Mouse (Mus musculus): ENCODE results near the gene Trp63. TPM values are rescaled to one million over a fixed set of nuclear protein-coding genes. Genes with fewer than 3 reads are reported as not detected.
"Not testable (repeated sequence)": the region's sequence is repeated elsewhere in the genome, so short reads cannot be mapped to it uniquely, and the experiment has no call there.

Gene Trp63
- not detected for total RNA-seq (2018; cell fraction: chromatin; rRNA removed)
- total RNA-seq (2018; cell fraction: cytosol; rRNA removed), result not detected
- not detected for total RNA-seq (2018; cell fraction: nucleus; rRNA removed)
- not detected in 3 replicates for polyA plus RNA-seq (2018)

DNA sequence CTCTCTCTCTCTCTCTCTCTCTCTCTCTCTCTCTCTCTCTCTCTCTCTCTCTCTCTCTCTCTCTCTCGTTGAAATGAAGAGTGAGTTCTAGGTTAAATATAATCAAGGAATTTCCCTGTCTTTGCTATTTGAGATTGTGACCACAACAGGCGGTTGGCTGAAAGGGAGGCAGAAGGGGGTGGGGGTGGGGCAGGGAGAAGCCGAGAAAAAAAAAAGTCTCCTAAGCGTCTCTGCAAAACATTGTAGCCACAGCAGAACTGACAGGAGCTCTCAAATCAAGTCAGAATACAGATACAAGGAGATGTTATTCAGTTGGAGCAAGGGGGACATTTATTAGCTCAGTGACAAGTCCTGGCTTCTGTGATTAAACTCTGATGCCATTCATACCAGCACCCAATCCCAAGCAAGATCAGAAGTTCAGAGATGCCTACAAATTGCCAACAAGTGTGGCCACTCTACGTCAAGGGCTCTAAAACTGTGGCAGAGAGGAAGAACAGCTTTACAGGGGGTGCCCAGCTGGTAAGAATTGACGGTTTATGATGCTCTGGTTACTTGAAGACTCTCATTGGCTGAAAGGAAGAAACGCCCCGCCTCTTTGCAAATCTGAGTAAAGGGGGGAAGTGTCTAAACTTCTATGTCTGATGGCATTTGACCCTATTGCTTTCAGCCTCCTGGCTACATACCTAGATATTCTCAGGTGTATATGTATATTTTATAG lies at the start of gene Trp63:
Gene Trp63 (plus strand): TSS at position 233 of the 718 bp plus-strand sequence.
- no peak within 1 kb of the TSS for H3K4me3 ChIP-seq (ENCODE audit: inconsistent target)
- 42% methylated on average over 7 of the region's 8 CpGs for WGBS (ENCODE audit: missing documents)
- no peaks in the 10 kb centered on the region for H3K36me3 ChIP-seq (ENCODE audit: inconsistent target)
- no peak within 1 kb of the TSS for H3K27ac ChIP-seq
- H3K79me2 ChIP-seq (ENCODE audit: inconsistent target), result no peaks in the 10 kb centered on the region

DNA sequence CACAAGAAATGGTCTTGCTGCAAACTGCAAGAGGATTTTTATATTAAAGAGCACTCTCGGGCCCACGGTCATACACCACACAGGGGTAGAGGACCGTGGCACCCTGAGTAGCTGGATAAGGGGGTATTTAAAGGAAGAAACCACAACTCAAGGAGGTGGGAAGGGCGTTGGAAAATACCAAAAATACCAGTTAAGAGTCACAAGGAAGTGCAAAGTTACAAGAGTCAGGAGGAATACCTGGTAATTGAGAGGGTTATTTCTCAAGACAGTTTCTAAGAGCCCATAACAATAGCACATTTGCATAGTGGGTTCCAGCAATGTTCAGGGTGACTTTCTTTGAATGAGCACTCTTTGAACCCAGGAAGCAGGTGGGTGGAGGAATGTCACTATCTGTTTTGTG lies 38.8 kb upstream of the Trp63 start:
- 87% methylated on average over 4 of the region's 4 CpGs for WGBS (ENCODE audit: missing documents)
- H3K27ac ChIP-seq; H3K79me2 ChIP-seq (ENCODE audit: inconsistent target); H3K36me3 ChIP-seq (ENCODE audit: inconsistent target); H3K4me3 ChIP-seq (ENCODE audit: inconsistent target): not testable (repeated sequence)

DNA sequence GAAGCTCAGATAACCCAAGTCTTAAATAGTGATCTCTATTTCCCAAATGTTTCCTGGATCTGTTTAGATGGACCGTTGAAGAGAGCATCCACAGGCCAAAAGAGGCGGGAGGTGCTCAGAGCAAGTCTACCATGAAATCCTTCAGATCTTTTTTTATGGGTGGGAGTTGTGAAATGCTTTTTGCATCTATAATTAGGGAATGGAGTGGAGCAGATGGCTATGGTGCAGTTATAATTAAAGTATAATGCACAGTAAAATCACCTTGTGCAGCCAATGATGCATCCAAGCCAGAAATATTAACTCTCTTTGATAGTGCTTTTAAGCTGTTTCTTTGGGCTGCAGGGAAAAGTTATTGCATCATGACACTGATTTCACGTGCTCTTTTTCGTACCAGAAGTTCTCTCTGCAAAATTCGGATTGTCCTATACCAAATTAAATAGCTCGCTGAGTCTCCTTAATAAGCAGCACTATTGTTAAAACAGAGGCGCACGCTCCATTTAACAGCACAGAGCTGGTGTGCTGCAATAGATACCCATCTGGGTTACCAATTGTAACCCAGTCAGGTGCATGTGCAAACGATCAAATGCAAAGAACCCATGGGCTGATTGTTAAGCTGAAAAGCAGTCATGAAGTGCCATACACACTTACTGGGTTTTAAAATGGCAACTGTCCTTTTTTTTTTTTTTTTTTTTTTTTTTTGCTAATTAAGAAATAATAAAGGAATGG lies 22.9 kb upstream of the Trp63 start:
- no peaks in the 10 kb centered on the region for H3K79me2 ChIP-seq (ENCODE audit: inconsistent target)
- 92% methylated on average over 9 of the region's 9 CpGs for WGBS (ENCODE audit: missing documents)
- no peak overlapping the region for H3K4me3 ChIP-seq (ENCODE audit: inconsistent target)
- H3K27ac ChIP-seq, result no peak overlapping the region
- H3K36me3 ChIP-seq (ENCODE audit: inconsistent target), result no peaks in the 10 kb centered on the region

DNA sequence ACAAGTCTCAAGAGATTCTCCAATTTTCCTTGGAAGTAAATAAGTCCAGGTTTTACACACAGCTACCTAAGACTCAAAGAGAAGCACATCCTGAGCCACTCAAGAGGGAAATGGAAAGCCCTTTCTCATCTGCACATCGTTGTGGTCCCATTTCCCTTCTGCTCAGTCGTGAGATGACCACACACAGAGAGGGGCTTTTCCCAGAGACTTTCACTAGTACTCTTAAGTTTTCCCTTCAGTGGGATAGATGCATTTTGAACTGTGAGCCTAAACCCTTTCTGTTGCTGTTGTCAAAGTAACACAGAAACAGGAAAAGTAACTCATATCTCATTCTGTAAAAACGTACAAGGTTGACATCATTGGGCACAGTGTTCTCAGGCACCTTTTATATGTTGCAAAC lies 20.4 kb upstream of the Trp63 start:
- 49% methylated on average over 3 of the region's 3 CpGs for WGBS (ENCODE audit: missing documents)
- Histone ChIP-seq H3K4me3 (ENCODE audit: inconsistent target) (no peak overlapping the region), H3K79me2 (ENCODE audit: inconsistent target) (no peaks in the 10 kb centered on the region), H3K27ac (no peak overlapping the region), H3K36me3 (ENCODE audit: inconsistent target) (no peaks in the 10 kb centered on the region)

DNA sequence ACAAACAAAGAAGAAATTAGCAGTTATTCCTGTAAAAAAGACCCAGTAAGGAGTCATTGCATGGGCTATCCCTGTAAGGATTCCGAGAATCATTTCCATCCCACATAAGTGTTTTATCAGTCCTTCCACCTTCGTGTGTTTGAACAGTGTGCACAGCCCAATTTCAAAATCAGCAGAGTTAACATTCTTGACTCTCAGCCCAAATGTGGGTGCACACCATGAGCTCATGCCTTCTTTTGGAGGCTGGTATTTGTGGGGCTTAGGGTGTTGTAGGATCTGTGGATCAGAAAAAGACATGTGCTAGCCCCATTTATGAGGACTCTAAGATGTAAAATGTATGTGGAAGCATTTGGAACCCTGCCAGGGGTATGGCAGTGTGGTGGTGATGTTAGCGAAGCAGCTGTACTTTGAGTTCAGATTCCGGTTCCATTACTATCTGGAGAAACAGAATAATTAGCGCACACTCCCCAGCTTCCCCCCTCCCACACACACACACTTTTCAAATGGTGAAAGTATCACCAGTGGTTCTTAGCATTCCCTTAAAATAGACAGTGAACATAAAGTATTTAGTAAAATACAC lies 9.6 kb upstream of the Trp63 start:
- Histone ChIP-seq H3K36me3 (ENCODE audit: inconsistent target) (no peaks in the 10 kb centered on the region), H3K27ac (no peak overlapping the region), H3K4me3 (ENCODE audit: inconsistent target) (no peak overlapping the region), H3K79me2 (ENCODE audit: inconsistent target) (no peaks in the 10 kb centered on the region)
- 81% methylated on average over 5 of the region's 5 CpGs for WGBS (ENCODE audit: missing documents)

DNA sequence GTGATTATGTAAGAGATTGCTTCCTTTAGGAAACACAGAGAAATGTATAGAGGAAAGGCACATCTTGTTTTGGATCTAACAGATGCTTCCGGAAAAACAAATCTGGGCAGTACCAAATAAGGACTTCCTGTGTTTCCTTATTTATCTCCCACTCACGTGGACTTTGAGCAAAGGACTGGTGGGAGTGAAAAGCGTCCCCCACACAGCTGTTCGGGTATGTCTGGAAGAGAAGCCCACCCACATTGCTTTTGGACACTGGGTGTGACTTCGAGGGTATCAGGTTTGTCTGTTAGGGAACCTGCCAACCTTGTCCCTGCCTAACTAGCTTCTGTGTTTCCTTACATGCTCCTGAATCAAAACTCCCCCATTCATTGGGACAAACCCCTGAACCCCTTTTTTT lies 3.2 kb upstream of the Trp63 start:
- Histone ChIP-seq H3K4me3 (ENCODE audit: inconsistent target) (no peak overlapping the region), H3K36me3 (ENCODE audit: inconsistent target) (no peaks in the 10 kb centered on the region), H3K27ac (no peak overlapping the region), H3K79me2 (ENCODE audit: inconsistent target) (no peaks in the 10 kb centered on the region)
- 63% methylated on average over 5 of the region's 5 CpGs for WGBS (ENCODE audit: missing documents)

DNA sequence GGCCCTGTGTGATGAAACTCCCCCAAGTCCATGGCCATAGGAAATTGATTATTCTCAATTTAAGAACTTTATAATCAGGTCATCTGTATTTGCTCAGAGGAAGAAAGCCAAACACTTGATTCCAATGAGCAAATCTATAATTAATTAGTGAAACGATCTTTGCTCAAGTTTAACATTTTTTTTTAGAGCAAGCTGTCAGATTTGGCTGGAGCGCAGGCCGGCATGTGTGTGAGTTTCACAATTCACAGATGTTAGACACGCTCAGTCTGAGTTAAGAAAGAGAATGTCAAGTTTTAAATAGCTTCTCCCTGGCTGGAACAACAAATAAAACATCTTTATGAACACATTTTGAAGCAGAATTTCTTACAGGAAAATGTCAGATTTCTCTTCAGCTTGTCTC lies 1.0 kb upstream of the Trp63 start:
- Histone ChIP-seq H3K79me2 (ENCODE audit: inconsistent target) (no peaks in the 10 kb centered on the region), H3K27ac (no peak overlapping the region), H3K36me3 (ENCODE audit: inconsistent target) (no peaks in the 10 kb centered on the region), H3K4me3 (ENCODE audit: inconsistent target) (no peak overlapping the region)
- WGBS (ENCODE audit: missing documents), result 75% methylated on average over 4 of the region's 4 CpGs

DNA sequence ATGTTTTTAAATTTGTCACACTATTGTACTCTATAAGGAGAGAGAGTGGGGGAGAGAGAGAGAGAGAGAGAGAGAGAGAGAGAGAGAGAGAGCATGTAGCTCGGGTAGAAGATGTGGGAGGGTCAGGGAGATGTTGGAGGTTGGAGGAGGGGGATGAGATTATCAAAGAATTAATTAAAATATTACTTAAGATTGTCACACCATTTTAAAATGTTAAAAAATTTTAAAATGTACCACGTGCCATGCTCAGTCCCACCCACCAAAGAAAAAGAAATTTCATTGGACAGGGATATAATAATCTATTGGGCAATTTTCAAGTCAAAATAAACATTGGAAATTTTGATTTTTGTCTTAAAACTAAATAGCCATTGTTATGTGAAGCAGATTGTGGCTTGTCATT lies 1.0 kb downstream of the Trp63 start:
- Histone ChIP-seq H3K4me3 (ENCODE audit: inconsistent target) (no peak overlapping the region), H3K79me2 (ENCODE audit: inconsistent target) (no peaks in the 10 kb centered on the region), H3K27ac (no peak overlapping the region), H3K36me3 (ENCODE audit: inconsistent target) (no peaks in the 10 kb centered on the region)
- WGBS (ENCODE audit: missing documents), result 81% methylated on average over 2 of the region's 2 CpGs

DNA sequence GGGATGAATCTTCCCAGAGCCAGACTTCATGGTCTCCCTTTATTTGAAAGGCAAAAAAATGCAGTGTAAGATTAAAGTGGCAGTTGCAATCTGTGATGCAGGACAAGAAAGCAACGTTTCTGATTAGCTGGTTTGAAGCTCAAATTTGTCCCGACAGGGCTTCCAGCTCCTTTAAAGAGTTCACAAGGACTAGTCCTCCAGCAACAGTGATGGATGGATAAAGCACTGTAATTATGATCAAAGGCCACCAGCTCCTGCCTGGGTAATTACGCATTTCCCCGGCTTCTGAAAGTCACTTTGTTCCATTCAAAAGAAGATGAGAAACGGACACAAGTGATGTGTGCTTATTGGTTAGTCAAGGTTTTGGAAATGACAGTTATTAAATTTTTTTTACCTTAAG lies 7.0 kb downstream of the Trp63 start:
- no peaks in the 10 kb centered on the region for H3K79me2 ChIP-seq (ENCODE audit: inconsistent target)
- no peak overlapping the region for H3K4me3 ChIP-seq (ENCODE audit: inconsistent target)
- 58% methylated on average over 5 of the region's 5 CpGs for WGBS (ENCODE audit: missing documents)
- H3K27ac ChIP-seq, result no peak overlapping the region
- H3K36me3 ChIP-seq (ENCODE audit: inconsistent target), result no peaks in the 10 kb centered on the region

DNA sequence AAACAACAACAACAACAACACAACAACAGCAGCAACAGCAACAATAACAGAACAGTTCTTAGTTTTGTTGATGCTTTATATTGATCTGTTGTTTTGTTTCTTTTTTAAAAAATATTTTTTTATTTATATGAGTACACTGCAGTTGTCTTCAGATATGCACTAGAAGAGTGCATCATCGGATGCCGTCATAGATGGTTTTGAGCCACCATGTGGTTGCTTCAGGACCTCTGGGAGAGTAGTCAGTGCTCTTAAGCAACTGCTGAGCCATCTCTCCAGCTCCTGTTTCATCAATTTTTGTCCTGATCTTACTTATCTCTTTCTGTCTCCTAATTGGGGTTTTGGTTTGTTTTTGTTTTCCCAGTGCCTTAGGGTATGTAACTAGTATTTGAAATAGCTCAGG lies 17.7 kb downstream of the Trp63 start:
- H3K4me3 ChIP-seq (ENCODE audit: inconsistent target), result no peak overlapping the region
- no peak overlapping the region for H3K27ac ChIP-seq
- no peaks in the 10 kb centered on the region for H3K79me2 ChIP-seq (ENCODE audit: inconsistent target)
- no peaks in the 10 kb centered on the region for H3K36me3 ChIP-seq (ENCODE audit: inconsistent target)
- WGBS (ENCODE audit: missing documents), result 83% methylated on average over 2 of the region's 2 CpGs

DNA sequence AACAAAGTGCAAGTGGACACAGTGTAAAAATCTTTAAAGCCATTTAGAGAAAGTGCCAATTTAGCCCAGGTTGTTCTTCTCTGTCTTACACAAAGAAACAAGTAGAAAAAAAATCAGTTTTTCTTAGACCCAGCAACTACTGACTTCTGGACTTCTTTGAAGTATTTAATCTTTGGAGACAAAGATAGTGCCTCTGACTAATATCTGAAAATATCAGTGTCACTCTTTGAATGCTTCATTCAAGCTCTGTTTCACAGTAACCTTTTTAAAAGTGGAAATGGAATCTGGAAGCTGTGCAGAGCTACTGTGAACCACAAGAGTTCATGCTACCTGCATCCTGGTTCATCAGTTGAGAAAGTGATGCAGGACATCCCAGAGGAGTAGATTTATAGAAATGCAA lies 22.7 kb downstream of the Trp63 start:
- no peaks in the 10 kb centered on the region for H3K79me2 ChIP-seq (ENCODE audit: inconsistent target)
- H3K36me3 ChIP-seq (ENCODE audit: inconsistent target), result no peaks in the 10 kb centered on the region
- no peak overlapping the region for H3K27ac ChIP-seq
- H3K4me3 ChIP-seq (ENCODE audit: inconsistent target), result no peak overlapping the region

DNA sequence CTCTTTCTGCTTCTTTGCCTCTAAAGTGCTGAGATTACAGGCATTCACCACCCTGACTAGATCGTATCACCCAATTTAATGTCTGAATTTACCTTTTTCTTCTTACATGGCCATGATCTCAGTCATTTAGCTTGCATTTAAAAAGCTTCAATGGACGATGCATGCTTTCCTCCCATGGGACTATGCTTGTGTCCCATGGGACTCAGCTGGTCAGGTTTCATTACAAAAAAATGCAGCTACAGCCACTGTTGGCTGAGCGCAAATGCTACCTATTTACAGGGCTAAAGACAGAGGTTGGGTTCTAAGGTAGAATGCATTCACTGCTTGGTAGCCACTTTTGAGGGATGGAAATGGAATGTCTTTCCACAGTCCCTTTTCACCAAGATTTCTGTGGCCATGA lies 32.2 kb downstream of the Trp63 start:
- 94% methylated on average over 3 of the region's 3 CpGs for WGBS (ENCODE audit: missing documents)
- no peaks in the 10 kb centered on the region for H3K36me3 ChIP-seq (ENCODE audit: inconsistent target)

DNA sequence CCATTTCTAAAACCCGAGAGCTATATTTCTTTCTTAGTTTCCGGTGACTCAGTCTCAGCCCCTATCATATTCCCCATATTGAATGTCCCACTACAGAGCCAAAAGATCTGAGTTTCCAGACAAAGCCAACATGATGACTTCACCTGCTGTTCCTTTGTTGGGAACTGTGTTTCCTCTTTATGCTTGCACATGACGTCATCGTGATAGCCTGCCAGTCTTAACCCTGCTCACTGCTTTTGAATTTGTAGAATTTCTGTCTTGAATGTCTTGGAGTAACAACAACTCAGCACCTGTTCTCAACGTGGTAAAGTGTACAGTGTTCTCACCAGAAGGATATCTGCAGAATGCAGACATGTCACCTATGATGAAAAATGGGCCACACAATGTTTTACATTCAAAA lies 39.6 kb downstream of the Trp63 start:
- Histone ChIP-seq H3K79me2 (ENCODE audit: inconsistent target) (no peaks in the 10 kb centered on the region), H3K36me3 (ENCODE audit: inconsistent target) (no peaks in the 10 kb centered on the region), H3K4me3 (ENCODE audit: inconsistent target) (no peak overlapping the region), H3K27ac (no peak overlapping the region)
- WGBS (ENCODE audit: missing documents), result 67% methylated on average over 5 of the region's 5 CpGs

More for the DNA sequence above, 32.2 kb downstream of the Trp63 start:
- Histone ChIP-seq H3K4me3 (ENCODE audit: inconsistent target) (no peak overlapping the region), H3K27ac (no peak overlapping the region), H3K79me2 (ENCODE audit: inconsistent target) (no peaks in the 10 kb centered on the region)

DNA sequence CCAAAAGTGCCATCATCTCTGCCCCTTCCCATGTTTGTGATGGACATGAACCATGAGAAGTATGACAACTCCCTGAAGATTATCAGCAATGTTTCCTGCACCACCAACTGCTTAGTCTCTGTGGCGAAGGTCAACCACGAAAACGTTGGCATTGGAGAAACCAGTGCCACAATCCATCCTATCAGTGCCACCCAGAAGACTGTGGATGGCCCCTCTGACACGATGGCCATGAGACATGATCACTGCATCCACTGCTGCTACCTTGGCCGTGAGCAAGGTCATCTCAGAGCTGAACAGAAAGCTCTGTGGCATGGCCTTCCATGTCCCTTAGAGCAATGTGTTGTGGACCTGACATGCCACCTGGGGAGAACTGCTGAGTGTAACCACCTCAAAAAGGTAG lies 43.4 kb downstream of the Trp63 start:
- no peak overlapping the region for H3K4me3 ChIP-seq (ENCODE audit: inconsistent target)
- 74% methylated on average over 5 of the region's 5 CpGs for WGBS (ENCODE audit: missing documents)
- no peaks in the 10 kb centered on the region for H3K79me2 ChIP-seq (ENCODE audit: inconsistent target)
- H3K36me3 ChIP-seq (ENCODE audit: inconsistent target), result no peaks in the 10 kb centered on the region
- H3K27ac ChIP-seq, result no peak overlapping the region

DNA sequence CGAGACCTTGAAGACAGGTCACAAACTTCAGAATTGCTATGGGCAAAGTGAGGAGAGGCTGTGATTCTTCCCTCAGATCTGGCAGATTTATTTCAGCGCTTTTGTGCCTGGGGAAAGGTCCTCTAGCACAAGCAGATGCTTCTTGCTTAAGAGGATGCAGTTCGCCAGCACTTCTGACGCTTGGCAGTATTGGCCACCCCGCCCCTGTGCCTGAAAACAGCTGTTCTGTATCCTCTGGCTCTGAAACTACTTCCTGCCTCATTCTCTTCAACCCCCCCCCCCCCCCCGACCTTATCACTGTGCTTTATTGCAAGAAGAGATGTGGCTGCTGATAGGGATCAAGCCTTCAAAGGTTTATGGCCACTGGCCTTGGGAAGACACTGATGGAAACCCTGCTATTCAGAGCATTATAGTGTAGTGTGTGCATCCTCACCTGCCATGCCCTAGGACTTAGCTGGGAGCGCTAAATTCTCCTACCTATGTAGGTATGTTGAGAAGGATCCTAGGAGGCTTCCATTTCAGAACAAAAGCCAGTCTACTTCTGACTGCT lies 44.5 kb downstream of the Trp63 start:
- H3K79me2 ChIP-seq (ENCODE audit: inconsistent target), result no peaks in the 10 kb centered on the region
- no peak overlapping the region for H3K4me3 ChIP-seq (ENCODE audit: inconsistent target)
- WGBS (ENCODE audit: missing documents), result 47% methylated on average over 7 of the region's 7 CpGs
- H3K36me3 ChIP-seq (ENCODE audit: inconsistent target), result no peaks in the 10 kb centered on the region
- no peak overlapping the region for H3K27ac ChIP-seq
